Mouse (Mus musculus) cerebellum, adult 2 months (tissue): Measurements from ENCODE around the gene Sf3b3. TPM values are rescaled to one million over a fixed set of nuclear protein-coding genes. Genes with fewer than 3 reads are reported as not detected.

Experiments
- DNase-seq, 2 experiments: peaks; one replicate each; pipeline ENCODE4 v3.0.0; 2021
- H3K27ac ChIP-seq: fragments of 200-500 bp; 2 replicates; pipeline ENCODE4 v1.5.1; 2012; ENCODE audit warnings: low read length, control low read depth, inconsistent platforms; ENCODE audit not compliant: insufficient read depth
- H3K27me3 ChIP-seq: fragments of 200-500 bp; 2 replicates; pipeline ENCODE4 v1.6.1; 2012; ENCODE audit warnings: inconsistent platforms, mild to moderate bottlenecking, low read length, moderate library complexity; ENCODE audit not compliant: control insufficient read depth, insufficient read depth
- H3K4me1 ChIP-seq: fragments of 200-500 bp; 2 replicates; pipeline ENCODE4 v1.6.1; 2011; ENCODE audit warnings: low read length; ENCODE audit not compliant: control insufficient read depth, insufficient read depth
- H3K4me3 ChIP-seq: fragments of 200-500 bp; replicated peaks from 2 replicates; pipeline ENCODE3; 2011; ENCODE audit warnings: mild to moderate bottlenecking, low read depth, low read length, control low read depth; ENCODE audit not compliant: insufficient read depth
- CTCF ChIP-seq: fragments of 200-500 bp; IDR thresholded peaks from 2 replicates; pipeline ENCODE4 v1.5.1; 2011; ENCODE audit warnings: low read depth, mild to moderate bottlenecking, control low read depth, low read length, moderate library complexity, borderline replicate concordance; ENCODE audit not compliant: insufficient read depth
- POLR2A ChIP-seq: fragments of 200-500 bp; IDR thresholded peaks from 2 replicates; pipeline ENCODE4 v1.6.1; 2011; ENCODE audit warnings: low read length, control low read depth, borderline replicate concordance; ENCODE audit not compliant: insufficient read depth
- WGBS: fragments of 180-500 bp; shearing (Covaris S2); methylation state at CpG from one replicate; pipeline ENCODE4 v1.1.7; 2018; 5-methylcytosine and 5-hydroxymethylcytosine counted together
- polyA plus RNA-seq: library from polyadenylated mRNA; depleted of rRNA; stranded (reverse); fragments of >200 nt; gene quantifications from 2 replicates; pipeline ENCODE4 v1.2.3, GENCODE M21; 2012; rRNA removed

Gene Sf3b3
- polyA plus RNA-seq = 44.5 and 49.9 TPM in 2 replicates

- H3K27me3 ChIP-seq = no peaks in the 10 kb centered on the region
- peak within 1 kb of the TSS; percentile 98 for H3K4me3 ChIP-seq
- TF ChIP-seq POLR2A (peak; percentile 91), CTCF (0 out of 2 replicates have a peak, but pooled peaks have one; percentile 15)
- peak; percentile 89 to 90 for DNase-seq
- peak within 1 kb of the TSS; percentile 92 for H3K27ac ChIP-seq
- WGBS = under 1% methylated on average over 53 of the region's 53 CpGs
- H3K4me1 ChIP-seq = peaks cover 3% of the 10 kb centered on the region; the same call in 1 of the 2 replicates
Measured at GRCm38 (mm10) chr8:110846405-110847170, at the start of gene Sf3b3, which contains the start of gene Cog4. Sf3b3 (minus strand) TSS chr8:110846787. Cog4 (plus strand) TSS chr8:110846600.

GRCm38 (mm10) chr8:110895812-110896211 lies 49.2 kb upstream of the Sf3b3 start:
- WGBS = 94% methylated on average over 13 of the region's 13 CpGs
- DNase-seq = no peak
- Histone ChIP-seq H3K4me1 (peaks cover 12% of the 10 kb centered on the region), H3K27me3 (no peaks in the 10 kb centered on the region), H3K27ac (no peak overlapping the region), H3K4me3 (no peak overlapping the region)
- TF ChIP-seq POLR2A = no peak
- no peak for TF ChIP-seq CTCF

- Histone ChIP-seq H3K27me3 (no peaks in the 10 kb centered on the region), H3K4me3 (no peak overlapping the region), H3K27ac (no peak overlapping the region), H3K4me1 (peaks cover 14% of the 10 kb centered on the region)
- DNase-seq = no peak
- 77% methylated on average over 9 of the region's 9 CpGs for WGBS
- TF ChIP-seq CTCF (no peak), POLR2A (no peak)
Measured at GRCm38 (mm10) chr8:110895254-110895653, 48.7 kb upstream of the Sf3b3 start.

DNA sequence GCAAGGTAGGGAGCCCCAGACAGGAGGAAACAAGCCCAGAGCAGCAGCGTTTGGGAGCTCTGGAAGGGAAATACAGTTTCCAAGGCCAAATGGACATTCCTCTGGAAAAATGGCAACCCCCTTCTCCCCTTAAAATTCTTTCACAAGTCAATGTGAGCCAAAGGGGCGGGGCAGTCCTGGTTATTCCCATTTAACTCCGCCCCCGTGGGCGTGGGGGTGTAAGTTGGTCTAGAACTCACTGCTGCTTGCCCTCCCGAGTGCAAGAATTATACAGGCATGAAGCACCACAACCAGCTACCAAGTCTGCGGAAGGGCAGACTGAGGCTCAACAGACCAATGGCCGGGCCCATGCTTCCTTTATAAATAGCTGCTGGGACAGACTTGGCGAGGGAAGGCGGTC lies 48.3 kb upstream of the Sf3b3 start:
- Histone ChIP-seq H3K4me1 (peaks cover 18% of the 10 kb centered on the region), H3K27me3 (no peaks in the 10 kb centered on the region), H3K4me3 (no peak overlapping the region), H3K27ac (no peak overlapping the region)
- TF ChIP-seq POLR2A = no peak
- TF ChIP-seq CTCF = no peak
- DNase-seq = no peak
- 86% methylated on average over 10 of the region's 10 CpGs for WGBS

GRCm38 (mm10) chr8:110892913-110893312 lies 46.3 kb upstream of the Sf3b3 start:
- no peaks in the 10 kb centered on the region for H3K27me3 ChIP-seq
- DNase-seq = peak; percentile 66 to 89
- H3K27ac ChIP-seq = peak overlapping the region; percentile 1; the same call in 1 of the 2 replicates
- TF ChIP-seq CTCF (no peak), POLR2A (no peak)
- WGBS = 31% methylated on average over 2 of the region's 2 CpGs
- no peak overlapping the region for H3K4me3 ChIP-seq
- peaks cover 37% of the 10 kb centered on the region for H3K4me1 ChIP-seq

- Histone ChIP-seq H3K4me1 (peaks cover 46% of the 10 kb centered on the region), H3K27ac (no peak overlapping the region), H3K27me3 (no peaks in the 10 kb centered on the region), H3K4me3 (no peak overlapping the region)
- WGBS = 92% methylated on average over 7 of the region's 7 CpGs
- TF ChIP-seq CTCF = 0 out of 2 replicates have a peak, but pooled peaks have one; percentile 9
- TF ChIP-seq POLR2A = no peak
- no peak for DNase-seq
Measured at GRCm38 (mm10) chr8:110892040-110892439, 45.5 kb upstream of the Sf3b3 start.

- Histone ChIP-seq H3K4me1 (peaks cover 57% of the 10 kb centered on the region), H3K4me3 (no peak overlapping the region), H3K27me3 (no peaks in the 10 kb centered on the region), H3K27ac (peak overlapping the region; percentile 96)
- WGBS = 71% methylated on average over 12 of the region's 12 CpGs
- DNase-seq = peak in 1 of 2 experiments; percentile 18
- TF ChIP-seq CTCF (no peak), POLR2A (no peak)
Measured at GRCm38 (mm10) chr8:110889904-110890470, 43.4 kb upstream of the Sf3b3 start.
